Mouse (Mus musculus) stomach, embryonic 15.5 days (tissue): ENCODE measurements around the gene Map3k20. TPM values are rescaled to one million over a fixed set of nuclear protein-coding genes. Genes with fewer than 3 reads are reported as not detected.

Experiments
- ATAC-seq: fragments of 200-750 bp; cut with Nextera tagmentation; 2 replicates; pipeline ENCODE4 v1.8.0; 2017; ENCODE audit warnings: low read depth, moderate number of reproducible peaks, moderate TSS enrichment; ENCODE audit not compliant: insufficient read depth, low FRiP score
- H3K27ac ChIP-seq: fragments of 300-500 bp; sonication (generic); 2 replicates; pipeline ENCODE4 v1.5.1; 2015; ENCODE audit warnings: mild to moderate bottlenecking, inconsistent platforms
- H3K27me3 ChIP-seq: fragments of 300-500 bp; sonication (generic); replicated peaks from 2 replicates; pipeline ENCODE4 v1.6.1; 2015; ENCODE audit warnings: inconsistent platforms
- H3K36me3 ChIP-seq: fragments of 300-500 bp; sonication (generic); 2 replicates; pipeline ENCODE4 v1.6.1; 2015; ENCODE audit warnings: inconsistent platforms
- H3K4me1 ChIP-seq: fragments of 300-500 bp; sonication (generic); 2 replicates; pipeline ENCODE4 v1.6.1; 2015; ENCODE audit warnings: inconsistent platforms
- H3K4me2 ChIP-seq: fragments of 300-500 bp; sonication (generic); 2 replicates; pipeline ENCODE4 v1.6.1; 2015; ENCODE audit warnings: mild to moderate bottlenecking, inconsistent platforms
- H3K4me3 ChIP-seq: fragments of 300-500 bp; sonication (generic); replicated peaks from 2 replicates; pipeline ENCODE4 v1.5.1; 2015; ENCODE audit warnings: inconsistent platforms
- H3K9ac ChIP-seq: fragments of 300-500 bp; sonication (generic); 2 replicates; pipeline ENCODE4 v1.6.1; 2015; ENCODE audit warnings: inconsistent platforms
- H3K9me3 ChIP-seq: fragments of 300-500 bp; sonication (generic); 2 replicates; pipeline ENCODE4 v1.6.1; 2016; ENCODE audit warnings: inconsistent platforms
- WGBS: fragments of 180-500 bp; shearing (Covaris S2); methylation state at CpG from one replicate; pipeline ENCODE4 v1.1.7; 2015; 5-methylcytosine and 5-hydroxymethylcytosine counted together
- polyA plus RNA-seq: library from polyadenylated mRNA; unstranded; fragments of >200 nt; fragmentation: Nextera tagmentation; extraction: Ambion mirVana; gene quantifications from 2 replicates; pipeline ENCODE4 v1.2.1, GENCODE M21; 2015

The Map3k20 gene
- polyA plus RNA-seq, 1 experiment from 2014 or later = 20.0 TPM

GRCm38 (mm10) chr2:72477221-72477620 lies 191.8 kb downstream of the Map3k20 start:
- peak overlapping the region; percentile 89; the same call in 1 of the 2 replicates for H3K9ac ChIP-seq
- H3K4me2 ChIP-seq = peak overlapping the region; percentile 75
- WGBS = 3% methylated on average over 11 of the region's 11 CpGs
- no peak for ATAC-seq
- H3K27ac ChIP-seq = 0 out of 2 replicates have a peak overlapping the region, but pooled peaks have one; percentile 92
- H3K9me3 ChIP-seq = no peaks in the 10 kb centered on the region
- peak overlapping the region; percentile 95 for H3K4me3 ChIP-seq
- H3K36me3 ChIP-seq = peaks cover 17% of the 10 kb centered on the region
- H3K27me3 ChIP-seq = no peaks in the 10 kb centered on the region
- H3K4me1 ChIP-seq = peaks cover 25% of the 10 kb centered on the region

- 73% methylated on average over 4 of the region's 4 CpGs for WGBS
- H3K4me3 ChIP-seq = peak overlapping the region; percentile 95
Measured at GRCm38 (mm10) chr2:72478176-72478575, 192.7 kb downstream of the Map3k20 start.

DNA sequence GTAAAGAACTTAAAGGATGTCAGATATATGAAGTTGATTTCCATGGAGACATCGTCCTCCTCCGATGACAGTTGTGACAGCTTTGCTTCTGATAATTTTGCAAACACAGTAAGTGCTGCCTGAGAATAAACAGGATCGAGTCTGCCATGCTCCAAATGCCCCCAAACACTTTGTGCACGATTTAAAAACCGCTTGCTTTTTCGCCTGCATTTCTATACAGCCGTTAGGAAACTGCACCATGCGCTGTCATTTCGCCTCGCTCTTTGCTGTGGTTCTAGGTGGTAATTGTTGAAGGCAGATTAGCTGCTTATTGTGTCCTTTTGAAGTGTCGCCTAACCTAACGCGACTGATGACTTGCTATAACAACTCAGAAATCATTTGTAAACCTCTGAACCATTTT lies 193.5 kb downstream of the Map3k20 start:
- no peak overlapping the region for H3K4me3 ChIP-seq
- H3K9me3 ChIP-seq = no peaks in the 10 kb centered on the region
- no peaks in the 10 kb centered on the region for H3K27me3 ChIP-seq
- 68% methylated on average over 13 of the region's 13 CpGs for WGBS
- no peak overlapping the region for H3K9ac ChIP-seq
- H3K27ac ChIP-seq = no peak overlapping the region
- H3K4me2 ChIP-seq = peak overlapping the region; percentile 75; the same call in 1 of the 2 replicates
- H3K36me3 ChIP-seq = peaks cover 26% of the 10 kb centered on the region
- no peak for ATAC-seq
- H3K4me1 ChIP-seq = peaks cover 25% of the 10 kb centered on the region

More at GRCm38 (mm10) chr2:72478176-72478575, 192.7 kb downstream of the Map3k20 start:
- no peak overlapping the region for H3K27ac ChIP-seq
- peaks cover 21% of the 10 kb centered on the region for H3K36me3 ChIP-seq
- peaks cover 25% of the 10 kb centered on the region for H3K4me1 ChIP-seq
- H3K27me3 ChIP-seq = no peaks in the 10 kb centered on the region
- H3K9ac ChIP-seq = no peak overlapping the region
- no peak for ATAC-seq
- no peaks in the 10 kb centered on the region for H3K9me3 ChIP-seq
- H3K4me2 ChIP-seq = peak overlapping the region; percentile 75

GRCm38 (mm10) chr2:72479818-72480217 lies 194.4 kb downstream of the Map3k20 start:
- 76% methylated on average over 9 of the region's 9 CpGs for WGBS
- H3K27me3 ChIP-seq = no peaks in the 10 kb centered on the region
- no peak overlapping the region for H3K9ac ChIP-seq
- peaks cover 22% of the 10 kb centered on the region for H3K4me1 ChIP-seq
- H3K4me3 ChIP-seq = no peak overlapping the region
- ATAC-seq = no peak
- peaks cover 35% of the 10 kb centered on the region for H3K36me3 ChIP-seq
- no peak overlapping the region for H3K27ac ChIP-seq
- H3K4me2 ChIP-seq = no peak overlapping the region
- no peaks in the 10 kb centered on the region for H3K9me3 ChIP-seq

GRCm38 (mm10) chr2:72491650-72492049 lies 206.2 kb downstream of the Map3k20 start:
- H3K4me3 ChIP-seq = no peak overlapping the region
- no peak overlapping the region for H3K9ac ChIP-seq
- 43% methylated on average over 7 of the region's 7 CpGs for WGBS
- H3K27me3 ChIP-seq = no peaks in the 10 kb centered on the region
- no peaks in the 10 kb centered on the region for H3K9me3 ChIP-seq
- ATAC-seq = no peak
- peaks cover 6% of the 10 kb centered on the region; the same call in 1 of the 2 replicates for H3K4me1 ChIP-seq
- no peak overlapping the region for H3K4me2 ChIP-seq
- H3K36me3 ChIP-seq = no peaks in the 10 kb centered on the region
- H3K27ac ChIP-seq = no peak overlapping the region

Other genes starting within 250 kb of the Map3k20 start
- 122 and 126 TPM in 2 replicates for gene Cdca7, start 190.5 kb downstream of the Map3k20 start, polyA plus RNA-seq